Mouse (Mus musculus) forebrain, embryonic 14.5 days (tissue): ENCODE data around the gene Myl6b. TPM values are rescaled to one million over a fixed set of nuclear protein-coding genes. Genes with fewer than 3 reads are reported as not detected.

Source experiments
- ATAC-seq: fragments of 200-750 bp; cut with Nextera tagmentation; 2 replicates; pipeline ENCODE4 v1.8.0; 2017; ENCODE audit warnings: mild to moderate bottlenecking, moderate library complexity
- DNase-seq: peaks from one replicate; pipeline ENCODE4 v3.0.0-alpha.2; 2015; ENCODE audit warnings: low spot score
- H3K27ac ChIP-seq: fragments of 300-500 bp; sonication (generic); 2 replicates; pipeline ENCODE4 v1.5.1; 2014; ENCODE audit warnings: low read depth, mild to moderate bottlenecking, control low read depth, low read length, moderate library complexity
- H3K27me3 ChIP-seq: fragments of 300-500 bp; sonication (generic); replicated peaks from 2 replicates; pipeline ENCODE4 v1.6.1; 2014; ENCODE audit warnings: low read length, control low read depth, mixed read lengths; ENCODE audit not compliant: control insufficient read depth, insufficient read depth
- H3K36me3 ChIP-seq: fragments of 300-500 bp; sonication (generic); 2 replicates; pipeline ENCODE4 v1.6.1; 2014; ENCODE audit warnings: low read length, control low read depth; ENCODE audit not compliant: control insufficient read depth, insufficient read depth
- H3K4me1 ChIP-seq: fragments of 300-500 bp; sonication (generic); 2 replicates; pipeline ENCODE4 v1.6.1; 2014; ENCODE audit warnings: antibody characterized with exemption, low read length, control low read depth; ENCODE audit not compliant: control insufficient read depth, insufficient read depth
- H3K4me2 ChIP-seq: fragments of 300-500 bp; sonication (generic); 2 replicates; pipeline ENCODE4 v1.6.1; 2014; ENCODE audit warnings: mild to moderate bottlenecking, control low read depth, low read length
- H3K4me3 ChIP-seq: fragments of 300-500 bp; sonication (generic); 2 replicates; pipeline ENCODE4 v1.5.1; 2014; ENCODE audit warnings: low read depth, low read length, control low read depth
- H3K9ac ChIP-seq: fragments of 300-500 bp; sonication (generic); 2 replicates; pipeline ENCODE4 v1.6.1; 2014; ENCODE audit warnings: mild to moderate bottlenecking, low read length, control low read depth, moderate library complexity
- H3K9me3 ChIP-seq: fragments of 300-500 bp; sonication (generic); replicated peaks from 2 replicates; pipeline ENCODE4 v1.6.1; 2016; ENCODE audit warnings: low read length, control low read depth, mixed read lengths; ENCODE audit not compliant: control insufficient read depth
- WGBS: fragments of 180-500 bp; shearing (Covaris S2); extraction: QIAGEN DNeasy Blood & Tissue Kit; methylation state at CpG from one replicate; pipeline ENCODE4 v1.1.7; 2014; 5-methylcytosine and 5-hydroxymethylcytosine counted together
- polyA plus RNA-seq: library from polyadenylated mRNA; unstranded; fragments of >200 nt; fragmentation: Nextera tagmentation; extraction: Ambion mirVana; gene quantifications from 2 replicates; pipeline ENCODE4 v1.2.1, GENCODE M21; 2014

Gene Myl6b
- polyA plus RNA-seq, result 4.6 and 5.8 TPM in 2 replicates

- H3K4me2 ChIP-seq, result peak within 1 kb of the TSS; percentile 81
- H3K27me3 ChIP-seq, result no peaks in the 10 kb centered on the region
- under 1% methylated on average over 26 of the region's 27 CpGs for WGBS
- ATAC-seq (peak; percentile 72), DNase-seq (peak; percentile 97)
- peaks cover 7% of the 10 kb centered on the region for H3K4me1 ChIP-seq
- H3K9ac ChIP-seq, result peak within 1 kb of the TSS; percentile 64
- 0 out of 2 replicates have a peak, but pooled peaks cover 3% of the 10 kb centered on the region for H3K36me3 ChIP-seq
- no peaks in the 10 kb centered on the region for H3K9me3 ChIP-seq
- H3K4me3 ChIP-seq, result peak within 1 kb of the TSS; percentile 61
- peak within 1 kb of the TSS; percentile 58; the same call in 1 of the 2 replicates for H3K27ac ChIP-seq
Measured at GRCm38 (mm10) chr10:128498590-128498989, at the start of gene Myl6b. Gene Myl6b (minus strand): TSS chr10:128498685.

GRCm38 (mm10) chr10:128547361-128548032, 49.0 kb upstream of the Myl6b start, which contains the start of gene Zc3h10:
Gene Zc3h10 (minus strand): TSS chr10:128547774.
- DNase-seq, result peak; percentile 99
- peak; percentile 93 for ATAC-seq

GRCm38 (mm10) chr10:128546787-128547186, 48.3 kb upstream of the Myl6b start:
- peak overlapping the region; percentile 71 for H3K9ac ChIP-seq
- no peaks in the 10 kb centered on the region for H3K27me3 ChIP-seq
- peaks cover 7% of the 10 kb centered on the region; the same call in 1 of the 2 replicates for H3K4me1 ChIP-seq
- 25% methylated on average over 7 of the region's 7 CpGs for WGBS
- peak overlapping the region; percentile 63 for H3K4me3 ChIP-seq
- peak overlapping the region; percentile 87 for H3K4me2 ChIP-seq
- DNase-seq (no peak), ATAC-seq (no peak)
- H3K9me3 ChIP-seq, result no peaks in the 10 kb centered on the region
- peaks cover 41% of the 10 kb centered on the region for H3K36me3 ChIP-seq
- H3K27ac ChIP-seq, result peak overlapping the region; percentile 97

More at GRCm38 (mm10) chr10:128547361-128548032, 49.0 kb upstream of the Myl6b start, which contains the start of gene Zc3h10:
- Histone ChIP-seq H3K27me3 (no peaks in the 10 kb centered on the region), H3K4me3 (peak within 1 kb of the TSS; percentile 63), H3K9ac (peak within 1 kb of the TSS; percentile 92), H3K9me3 (no peaks in the 10 kb centered on the region), H3K4me2 (peak within 1 kb of the TSS; percentile 87), H3K4me1 (peaks cover 7% of the 10 kb centered on the region; the same call in 1 of the 2 replicates), H3K27ac (peak within 1 kb of the TSS; percentile 97), H3K36me3 (peaks cover 34% of the 10 kb centered on the region)
- WGBS, result under 1% methylated on average over 47 of the region's 50 CpGs

- ATAC-seq, result no peak
- H3K27me3 ChIP-seq, result no peaks in the 10 kb centered on the region
- H3K4me1 ChIP-seq, result peaks cover 7% of the 10 kb centered on the region; the same call in 1 of the 2 replicates
- H3K4me2 ChIP-seq, result peak overlapping the region; percentile 87
- peak overlapping the region; percentile 63 for H3K4me3 ChIP-seq
- peak; percentile 79 for DNase-seq
- peak overlapping the region; percentile 71; the same call in 1 of the 2 replicates for H3K9ac ChIP-seq
- H3K27ac ChIP-seq, result no peak overlapping the region
- no peaks in the 10 kb centered on the region for H3K9me3 ChIP-seq
- H3K36me3 ChIP-seq, result peaks cover 44% of the 10 kb centered on the region
- WGBS, result 14% methylated on average over 4 of the region's 4 CpGs
Measured at GRCm38 (mm10) chr10:128546361-128546760, 47.9 kb upstream of the Myl6b start.

- Histone ChIP-seq H3K9me3 (no peaks in the 10 kb centered on the region), H3K27me3 (no peaks in the 10 kb centered on the region), H3K27ac (no peak overlapping the region), H3K4me2 (no peak overlapping the region), H3K36me3 (peaks cover 48% of the 10 kb centered on the region), H3K9ac (no peak overlapping the region), H3K4me3 (no peak overlapping the region), H3K4me1 (peaks cover 7% of the 10 kb centered on the region; the same call in 1 of the 2 replicates)
- WGBS, result 94% methylated on average over 3 of the region's 3 CpGs
- ATAC-seq (no peak), DNase-seq (no peak)
Measured at GRCm38 (mm10) chr10:128545570-128545898, 47.0 kb upstream of the Myl6b start.

- Histone ChIP-seq H3K4me1 (peaks cover 7% of the 10 kb centered on the region; the same call in 1 of the 2 replicates), H3K4me3 (no peak overlapping the region), H3K27me3 (no peaks in the 10 kb centered on the region), H3K36me3 (peaks cover 48% of the 10 kb centered on the region), H3K4me2 (no peak overlapping the region), H3K9me3 (no peaks in the 10 kb centered on the region), H3K9ac (no peak overlapping the region), H3K27ac (no peak overlapping the region)
- no peak for ATAC-seq
- WGBS, result 93% methylated on average over 37 of the region's 37 CpGs
- DNase-seq, result no peak
Measured at GRCm38 (mm10) chr10:128544674-128545569, 46.4 kb upstream of the Myl6b start.

GRCm38 (mm10) chr10:128544151-128544657, 45.7 kb upstream of the Myl6b start:
- H3K4me3 ChIP-seq, result no peak overlapping the region
- H3K36me3 ChIP-seq, result peaks cover 48% of the 10 kb centered on the region
- H3K4me1 ChIP-seq, result peaks cover 7% of the 10 kb centered on the region; the same call in 1 of the 2 replicates
- no peak overlapping the region for H3K9ac ChIP-seq
- ATAC-seq, result no peak
- H3K9me3 ChIP-seq, result no peaks in the 10 kb centered on the region
- H3K27ac ChIP-seq, result no peak overlapping the region
- WGBS, result 96% methylated on average over 15 of the region's 15 CpGs
- no peak for DNase-seq
- no peak overlapping the region for H3K4me2 ChIP-seq
- H3K27me3 ChIP-seq, result no peaks in the 10 kb centered on the region

- no peak for ATAC-seq
- Histone ChIP-seq H3K4me1 (peaks cover 7% of the 10 kb centered on the region; the same call in 1 of the 2 replicates), H3K27ac (no peak overlapping the region), H3K4me2 (no peak overlapping the region), H3K27me3 (no peaks in the 10 kb centered on the region), H3K9ac (no peak overlapping the region), H3K9me3 (no peaks in the 10 kb centered on the region), H3K36me3 (peaks cover 48% of the 10 kb centered on the region), H3K4me3 (no peak overlapping the region)
- WGBS, result 75% methylated on average over 2 of the region's 2 CpGs
- DNase-seq, result no peak
Measured at GRCm38 (mm10) chr10:128543100-128543499, 44.6 kb upstream of the Myl6b start.
